Mouse (Mus musculus) liver, postnatal 0 days (tissue): Measurements from ENCODE around the gene Ltb.

Experiments
- CTCF ChIP-seq: sonication (generic); IDR thresholded peaks from 2 replicates; pipeline ENCODE4 v1.5.1; 2016; ENCODE audit warnings: antibody characterized with exemption, low read depth
- EP300 ChIP-seq: IDR thresholded peaks from 2 replicates; pipeline ENCODE4 v1.6.1; 2016; ENCODE audit warnings: antibody characterized with exemption, low read depth, mild to moderate bottlenecking

DNA sequence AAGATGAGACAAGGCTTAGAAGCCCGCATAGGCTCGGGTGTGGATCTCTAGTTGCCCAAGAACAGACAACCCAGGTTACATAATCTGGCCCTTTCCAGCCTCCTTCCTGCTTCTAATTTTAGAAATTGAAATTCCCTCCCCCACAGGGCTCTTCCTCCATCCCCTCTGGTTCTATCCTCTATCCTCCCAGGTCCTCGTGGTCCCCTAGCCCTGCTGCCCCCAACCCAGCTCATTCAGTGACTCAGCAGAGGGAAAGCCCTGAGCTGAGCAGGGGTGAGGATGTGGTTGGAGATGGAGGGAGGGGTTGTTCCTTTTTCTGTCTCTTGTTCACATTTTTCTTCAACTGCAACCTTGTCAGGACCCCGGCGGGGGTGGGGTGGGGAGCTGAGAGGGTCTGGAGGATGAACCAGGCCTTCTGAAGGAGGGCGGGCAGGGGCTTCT lies 25.4 kb downstream of the Ltb start:
- TF ChIP-seq EP300 (no peak), CTCF (no peak)
